Mouse (Mus musculus) midbrain, postnatal 0 days (tissue): ENCODE results near the gene Ak9. TPM values are rescaled to one million over a fixed set of nuclear protein-coding genes. Genes with fewer than 3 reads are reported as not detected.
A peak's percentile ranks its signal among the peaks of the same experiment; 100 is the strongest.

ENCODE experiments used
- ATAC-seq: fragments of 200-750 bp; cut with Nextera tagmentation; 2 replicates; pipeline ENCODE4 v1.8.0; 2017; ENCODE audit warnings: moderate number of reproducible peaks, mild to moderate bottlenecking, moderate TSS enrichment, moderate library complexity; ENCODE audit not compliant: low FRiP score
- DNase-seq: peaks from one replicate; pipeline ENCODE4 v3.0.0-alpha.2; 2015; ENCODE audit warnings: low spot score
- H3K27ac ChIP-seq: fragments of 300-500 bp; sonication (generic); 2 replicates; pipeline ENCODE4 v1.5.1; 2014; ENCODE audit warnings: low read depth, mild to moderate bottlenecking, low read length, mixed read lengths
- H3K27me3 ChIP-seq: fragments of 300-500 bp; sonication (generic); 2 replicates; pipeline ENCODE4 v1.6.1; 2014; ENCODE audit warnings: low read length, control low read depth, mixed read lengths; ENCODE audit not compliant: insufficient read depth
- H3K36me3 ChIP-seq: fragments of 300-500 bp; sonication (generic); 2 replicates; pipeline ENCODE4 v1.6.1; 2014; ENCODE audit warnings: low read length, control low read depth, mixed read lengths; ENCODE audit not compliant: insufficient read depth
- H3K4me1 ChIP-seq: fragments of 300-500 bp; sonication (generic); 2 replicates; pipeline ENCODE4 v1.6.1; 2014; ENCODE audit warnings: mild to moderate bottlenecking, control low read depth, antibody characterized with exemption, low read length, mixed read lengths; ENCODE audit not compliant: insufficient read depth
- H3K4me2 ChIP-seq: fragments of 300-500 bp; sonication (generic); 2 replicates; pipeline ENCODE4 v1.6.1; 2014; ENCODE audit warnings: low read depth, mild to moderate bottlenecking, low read length, mixed read lengths; ENCODE audit not compliant: poor library complexity, severe bottlenecking
- H3K4me3 ChIP-seq: fragments of 300-500 bp; sonication (generic); 2 replicates; pipeline ENCODE4 v1.5.1; 2014; ENCODE audit warnings: low read depth, mild to moderate bottlenecking, low read length, moderate library complexity
- H3K9ac ChIP-seq: fragments of 300-500 bp; sonication (generic); replicated peaks from 2 replicates; pipeline ENCODE4 v1.6.1; 2014; ENCODE audit warnings: mild to moderate bottlenecking, low read length, moderate library complexity, mixed read lengths; ENCODE audit not compliant: poor library complexity, severe bottlenecking
- H3K9me3 ChIP-seq: fragments of 300-500 bp; sonication (generic); 2 replicates; pipeline ENCODE4 v1.6.1; 2016; ENCODE audit warnings: low read length, control low read depth
- CTCF ChIP-seq: IDR thresholded peaks from 2 replicates; pipeline ENCODE4 v1.5.1; 2016; ENCODE audit warnings: antibody characterized with exemption, mild to moderate bottlenecking
- WGBS: fragments of 180-500 bp; shearing (Covaris S2); extraction: QIAGEN DNeasy Blood & Tissue Kit; methylation state at CpG from one replicate; pipeline ENCODE4 v1.1.7; 2014; 5-methylcytosine and 5-hydroxymethylcytosine counted together
- polyA plus RNA-seq: library from polyadenylated mRNA; unstranded; fragments of >200 nt; fragmentation: Nextera tagmentation; extraction: Ambion mirVana; gene quantifications from 2 replicates; pipeline ENCODE4 v1.2.1, GENCODE M21; 2015
- total RNA-seq: library from RNA; depleted of rRNA; stranded (reverse); fragments of >200 nt; gene quantifications from 2 replicates; pipeline ENCODE4 v1.2.3, GENCODE M21; 2014

The Ak9 gene
- total and polyA plus RNA-seq, 2 experiments from 2014 or later = 0.11 to 0.19 TPM

- WGBS = under 1% methylated on average over 38 of the region's 38 CpGs
- Histone ChIP-seq H3K4me1 (no peaks in the 10 kb centered on the region), H3K9ac (peak within 1 kb of the TSS; percentile 71), H3K4me2 (peak within 1 kb of the TSS; percentile 82), H3K36me3 (no peaks in the 10 kb centered on the region), H3K4me3 (peak within 1 kb of the TSS; percentile 53), H3K27ac (peak within 1 kb of the TSS; percentile 91), H3K27me3 (no peaks in the 10 kb centered on the region), H3K9me3 (no peaks in the 10 kb centered on the region)
- DNase-seq (peak; percentile 96), ATAC-seq (peak; percentile 95)
- TF ChIP-seq CTCF = peak; percentile 39; the same call in 1 of the 2 replicates
Measured at GRCm38 (mm10) chr10:41302689-41303431, 920 bp upstream of the Ak9 start, which contains the start of gene Fig4. Fig4 (minus strand) TSS chr10:41303260.

DNA sequence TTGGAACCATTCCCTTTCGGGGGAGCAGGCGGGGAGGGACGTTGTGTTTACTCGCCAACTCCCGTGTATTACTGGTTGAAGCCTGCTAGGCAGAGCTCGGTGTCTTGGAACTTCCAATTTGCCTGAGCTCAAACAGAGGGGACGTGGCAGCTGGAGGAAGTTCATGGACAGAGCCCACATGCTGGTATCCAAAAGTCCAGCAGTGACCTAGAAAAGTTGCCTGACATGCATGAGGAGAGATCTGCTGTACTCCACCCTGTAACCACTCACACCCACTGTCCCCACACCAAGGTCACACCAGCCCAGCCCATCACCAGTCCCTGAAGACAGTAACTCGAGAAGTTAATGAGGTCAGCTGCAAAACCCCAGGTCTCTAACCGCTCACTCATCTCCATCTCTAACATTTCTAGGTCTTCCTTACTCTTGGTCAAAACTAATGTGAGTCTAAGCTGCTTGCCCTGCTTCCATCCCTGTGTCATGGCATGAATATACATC lies 1.2 kb downstream of the Ak9 start:
- Histone ChIP-seq H3K9me3 (no peaks in the 10 kb centered on the region), H3K27me3 (no peaks in the 10 kb centered on the region), H3K9ac (no peak overlapping the region), H3K4me1 (no peaks in the 10 kb centered on the region), H3K4me2 (no peak overlapping the region), H3K4me3 (no peak overlapping the region), H3K36me3 (no peaks in the 10 kb centered on the region), H3K27ac (no peak overlapping the region)
- ATAC-seq (no peak), DNase-seq (no peak)
- no peak for TF ChIP-seq CTCF
- 76% methylated on average over 9 of the region's 9 CpGs for WGBS

- H3K4me1 ChIP-seq = no peaks in the 10 kb centered on the region
- DNase-seq (no peak), ATAC-seq (no peak)
- no peaks in the 10 kb centered on the region for H3K27me3 ChIP-seq
- H3K4me2 ChIP-seq = no peak overlapping the region
- no peak overlapping the region for H3K27ac ChIP-seq
- TF ChIP-seq CTCF = no peak
- H3K9ac ChIP-seq = no peak overlapping the region
- H3K36me3 ChIP-seq = no peaks in the 10 kb centered on the region
- no peak overlapping the region for H3K4me3 ChIP-seq
- H3K9me3 ChIP-seq = no peaks in the 10 kb centered on the region
- WGBS = 87% methylated on average over 4 of the region's 4 CpGs
Measured at GRCm38 (mm10) chr10:41308205-41308604, 4.4 kb downstream of the Ak9 start.

DNA sequence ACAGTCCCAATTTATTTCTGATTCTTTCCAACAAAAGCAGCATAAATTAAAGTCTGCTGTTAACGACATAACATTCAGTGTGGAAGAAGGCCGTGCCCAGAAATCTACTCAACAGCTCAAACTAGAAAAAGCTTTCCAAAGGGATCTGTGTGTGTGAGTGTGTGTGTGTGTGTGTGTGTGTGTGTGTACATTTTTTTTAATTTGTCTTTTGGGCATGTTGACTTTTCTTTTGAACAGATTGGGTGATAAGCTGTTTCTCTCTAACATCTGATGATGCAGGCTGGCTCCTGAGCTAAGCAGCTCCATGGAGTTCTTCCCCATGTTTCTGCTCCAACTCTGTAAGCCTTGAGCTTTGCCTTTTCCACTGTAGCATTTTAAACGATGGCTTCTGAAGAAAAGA lies 12.1 kb downstream of the Ak9 start:
- no peaks in the 10 kb centered on the region for H3K9me3 ChIP-seq
- H3K4me1 ChIP-seq = no peaks in the 10 kb centered on the region
- no peak overlapping the region for H3K4me2 ChIP-seq
- H3K36me3 ChIP-seq = no peaks in the 10 kb centered on the region
- no peak overlapping the region for H3K4me3 ChIP-seq
- no peak for ATAC-seq
- no peak for TF ChIP-seq CTCF
- H3K27ac ChIP-seq = no peak overlapping the region
- no peaks in the 10 kb centered on the region for H3K27me3 ChIP-seq
- no peak for DNase-seq
- no peak overlapping the region for H3K9ac ChIP-seq
- WGBS = 70% methylated on average over 3 of the region's 3 CpGs

DNA sequence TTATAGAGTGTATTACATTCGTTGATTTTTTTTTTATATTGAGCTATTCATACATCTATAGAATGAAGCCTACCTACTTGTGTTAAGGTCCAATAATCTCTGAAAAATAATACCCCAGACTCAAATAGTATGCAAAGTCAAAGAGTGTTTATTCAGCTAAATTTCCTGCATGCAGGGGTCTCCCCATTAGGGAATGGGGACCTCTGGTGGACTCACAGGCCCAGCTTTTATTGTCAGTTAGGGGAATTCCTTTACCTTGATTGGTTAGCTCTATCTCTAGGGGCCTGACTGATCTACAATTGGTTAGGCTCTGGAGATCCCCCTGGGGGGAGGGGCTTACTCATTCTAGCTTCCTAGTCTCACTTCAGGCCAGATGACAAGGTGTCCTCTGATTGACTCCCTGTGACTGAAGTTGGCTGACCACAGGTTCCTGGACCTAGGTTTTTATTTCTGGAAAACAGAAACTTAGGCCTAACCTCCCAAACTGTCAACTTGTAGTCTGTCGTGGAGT lies 28.8 kb downstream of the Ak9 start:
- 85% methylated on average over 2 of the region's 2 CpGs for WGBS
- no peak overlapping the region for H3K27ac ChIP-seq
- H3K27me3 ChIP-seq = no peaks in the 10 kb centered on the region
- H3K9me3 ChIP-seq = no peaks in the 10 kb centered on the region
- TF ChIP-seq CTCF = no peak
- no peak for DNase-seq
- H3K9ac ChIP-seq = no peak overlapping the region
- H3K4me1 ChIP-seq = no peaks in the 10 kb centered on the region
- no peak overlapping the region for H3K4me2 ChIP-seq
- no peaks in the 10 kb centered on the region for H3K36me3 ChIP-seq
- H3K4me3 ChIP-seq = no peak overlapping the region
- no peak for ATAC-seq

DNA sequence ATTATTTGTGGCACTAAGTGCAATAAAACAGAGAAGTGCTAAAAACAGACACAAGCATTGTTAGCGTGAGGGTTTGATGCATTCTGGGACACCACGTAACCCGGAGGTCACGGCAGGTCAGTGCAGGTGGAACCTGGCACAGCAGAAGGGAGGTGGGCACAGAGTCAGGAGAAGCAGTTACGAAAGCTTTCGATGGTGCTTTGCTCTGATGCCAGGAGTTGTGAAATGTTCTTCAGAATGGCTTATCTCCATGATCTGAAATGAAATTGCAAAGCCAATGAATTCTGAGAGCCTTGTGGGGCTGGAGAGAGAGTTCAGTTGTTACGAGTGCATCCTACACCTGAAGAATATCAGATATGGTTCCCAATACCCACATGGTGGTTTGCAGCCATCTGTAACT lies 37.6 kb downstream of the Ak9 start:
- ATAC-seq (no peak), DNase-seq (no peak)
- no peak for TF ChIP-seq CTCF
- Histone ChIP-seq H3K4me3 (no peak overlapping the region), H3K36me3 (no peaks in the 10 kb centered on the region), H3K9me3 (no peaks in the 10 kb centered on the region), H3K4me2 (no peak overlapping the region), H3K9ac (no peak overlapping the region), H3K4me1 (no peaks in the 10 kb centered on the region), H3K27ac (no peak overlapping the region), H3K27me3 (no peaks in the 10 kb centered on the region)
- 89% methylated on average over 7 of the region's 7 CpGs for WGBS
